Mouse (Mus musculus): ENCODE data around the gene Appl1. TPM values are rescaled to one million over a fixed set of nuclear protein-coding genes. Genes with fewer than 3 reads are reported as not detected.
"Not testable (repeated sequence)": the region's sequence is repeated elsewhere in the genome, so short reads cannot be mapped to it uniquely, and the experiment has no call there.

The Appl1 gene
- polyA plus RNA-seq, 1 experiment from 2014 or later, result 32.4 TPM

DNA sequence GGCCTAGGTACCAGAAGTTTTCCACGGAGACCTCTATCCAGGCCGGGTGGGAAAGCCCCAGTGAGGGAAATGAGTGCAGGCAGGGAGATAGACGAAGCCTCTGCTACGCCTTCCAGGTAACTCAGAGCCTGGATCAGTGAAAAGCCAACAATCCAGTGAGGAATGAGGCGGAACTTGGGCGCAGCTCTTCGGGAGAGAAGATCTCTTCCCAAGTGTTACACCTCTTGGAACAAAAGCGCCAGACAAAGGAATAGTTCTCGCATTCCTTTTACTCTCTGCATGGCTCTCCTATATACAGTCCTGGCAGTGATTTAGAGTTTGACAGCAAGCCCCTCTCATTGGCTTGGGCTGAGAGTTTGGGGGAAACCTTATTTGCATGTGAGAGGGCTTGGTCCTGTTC is 60.6 kb downstream of the Appl1 start:
- WGBS, result 38% methylated on average over 9 of the region's 9 CpGs
- not testable (repeated sequence) for H3K27ac ChIP-seq; H3K4me2 ChIP-seq; H3K9ac ChIP-seq; H3K36me3 ChIP-seq; H3K4me1 ChIP-seq (replicated peaks); ATAC-seq (replicated peaks; ENCODE audit: insufficient number of reproducible peaks, insufficient read depth, low FRiP score, low read depth); H3K9me3 ChIP-seq (replicated peaks); H3K4me3 ChIP-seq; H3K27me3 ChIP-seq

DNA sequence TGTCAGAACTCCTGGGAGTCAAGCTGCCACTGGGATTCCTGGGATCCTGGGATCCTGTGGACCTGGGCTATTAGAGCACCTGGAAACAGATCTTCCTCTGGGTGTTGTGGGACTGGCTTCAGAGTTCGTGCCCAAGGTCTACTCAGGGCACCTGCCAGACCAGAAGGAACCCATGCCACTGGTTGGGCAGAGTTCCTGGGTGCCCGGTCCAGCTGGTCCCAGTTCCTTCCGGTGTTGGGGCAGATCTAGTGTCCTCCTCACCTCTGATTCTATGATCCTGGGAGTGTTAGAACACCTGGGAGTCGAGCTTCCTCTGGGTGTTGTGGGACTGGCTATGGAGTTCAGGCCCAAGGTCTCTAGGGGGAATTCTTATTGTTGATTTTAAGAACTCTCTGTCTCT is 63.6 kb downstream of the Appl1 start:
- Histone ChIP-seq H3K27me3 (no peaks in the 10 kb centered on the region), H3K4me3 (no peak overlapping the region), H3K4me2 (no peak overlapping the region), H3K4me1 (replicated peaks) (peaks cover 8% of the 10 kb centered on the region; the same call in 1 of the 2 replicates), H3K36me3 (no peaks in the 10 kb centered on the region), H3K9ac (no peak overlapping the region), H3K9me3 (replicated peaks) (no peaks in the 10 kb centered on the region), H3K27ac (no peak overlapping the region)
- WGBS, result 76% methylated on average over 4 of the region's 4 CpGs
- ATAC-seq (replicated peaks; ENCODE audit: insufficient number of reproducible peaks, insufficient read depth, low FRiP score, low read depth), result no peak

DNA sequence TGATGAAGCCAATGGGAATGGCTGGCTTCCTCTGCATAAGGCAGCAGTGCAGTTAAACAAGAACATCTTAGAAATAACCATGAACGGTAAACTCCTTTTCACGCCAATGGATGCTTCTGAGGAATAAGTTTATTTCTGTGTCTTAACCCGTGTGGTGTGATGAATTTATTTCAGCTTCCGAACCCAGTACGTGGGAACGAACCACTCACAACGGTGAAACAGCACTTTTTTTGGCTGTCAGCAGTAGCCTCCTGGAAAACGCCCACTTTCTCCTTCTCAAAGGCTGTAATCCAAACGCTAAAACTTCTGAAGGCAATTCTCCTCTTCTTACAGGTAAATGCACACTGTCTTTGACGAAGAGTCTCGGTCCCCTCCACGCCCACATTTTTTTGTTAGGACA is 70.1 kb downstream of the Appl1 start:
- H3K27ac ChIP-seq, result no peak overlapping the region
- H3K36me3 ChIP-seq, result no peaks in the 10 kb centered on the region
- ATAC-seq (replicated peaks; ENCODE audit: insufficient number of reproducible peaks, insufficient read depth, low FRiP score, low read depth), result no peak
- H3K4me2 ChIP-seq, result no peak overlapping the region
- no peaks in the 10 kb centered on the region for H3K9me3 ChIP-seq (replicated peaks)
- WGBS, result 85% methylated on average over 12 of the region's 12 CpGs
- H3K4me1 ChIP-seq (replicated peaks), result no peaks in the 10 kb centered on the region
- no peaks in the 10 kb centered on the region for H3K27me3 ChIP-seq
- H3K4me3 ChIP-seq, result no peak overlapping the region
- H3K9ac ChIP-seq, result no peak overlapping the region

- no peaks in the 10 kb centered on the region for H3K9me3 ChIP-seq (replicated peaks)
- H3K4me2 ChIP-seq, result no peak overlapping the region
- H3K9ac ChIP-seq, result no peak overlapping the region
- no peaks in the 10 kb centered on the region for H3K36me3 ChIP-seq
- no peak overlapping the region for H3K4me3 ChIP-seq
- no peaks in the 10 kb centered on the region for H3K4me1 ChIP-seq (replicated peaks)
- 85% methylated on average over 2 of the region's 2 CpGs for WGBS
- no peak overlapping the region for H3K27ac ChIP-seq
- ATAC-seq (replicated peaks; ENCODE audit: insufficient number of reproducible peaks, insufficient read depth, low FRiP score, low read depth), result no peak
- H3K27me3 ChIP-seq, result no peaks in the 10 kb centered on the region
These were observed 71.5 kb downstream of the Appl1 start for GRCm38 (mm10) chr14:26899490-26899889.

DNA sequence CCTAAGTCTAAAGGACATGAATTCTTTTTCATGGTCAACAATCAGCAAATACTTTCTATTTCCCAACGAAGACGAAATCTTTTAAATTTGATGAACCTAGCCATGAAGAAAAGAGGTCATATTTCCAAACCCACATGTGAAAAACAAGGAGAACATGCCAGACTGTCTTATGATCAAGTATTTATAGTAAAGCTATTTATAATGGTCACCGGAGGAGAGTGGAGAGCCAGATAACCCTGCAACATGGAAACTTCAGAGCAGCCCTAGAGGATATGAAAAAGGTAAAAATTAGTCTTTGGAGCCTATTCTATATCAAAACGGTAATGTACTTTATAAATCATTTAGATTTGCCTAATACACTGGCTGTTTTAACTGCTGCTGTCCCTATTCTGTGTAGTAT is 76.6 kb downstream of the Appl1 start, which contains the start of gene Asb14:
Gene Asb14 (plus strand): TSS at position 166 of the 400 bp plus-strand sequence.
- 76% methylated on average over 4 of the region's 4 CpGs for WGBS

GRCm38 (mm10) chr14:26890777-26891176 is 80.3 kb downstream of the Appl1 start:
- Histone ChIP-seq H3K9ac (no peak overlapping the region), H3K27me3 (no peaks in the 10 kb centered on the region)
- ATAC-seq (replicated peaks; ENCODE audit: insufficient number of reproducible peaks, insufficient read depth, low FRiP score, low read depth), result no peak

More for the DNA sequence above, 76.6 kb downstream of the Appl1 start, which contains the start of gene Asb14:
- no peaks in the 10 kb centered on the region for H3K9me3 ChIP-seq (replicated peaks)
- H3K4me2 ChIP-seq, result no peak within 1 kb of the TSS
- no peak within 1 kb of the TSS for H3K4me3 ChIP-seq
- H3K27ac ChIP-seq, result peak within 1 kb of the TSS; percentile 26; the same call in 1 of the 2 replicates
- no peak for ATAC-seq (replicated peaks; ENCODE audit: insufficient number of reproducible peaks, insufficient read depth, low FRiP score, low read depth)
- H3K36me3 ChIP-seq, result no peaks in the 10 kb centered on the region
- no peaks in the 10 kb centered on the region for H3K27me3 ChIP-seq
- peaks cover 6% of the 10 kb centered on the region; the same call in 1 of the 2 replicates for H3K4me1 ChIP-seq (replicated peaks)
- H3K9ac ChIP-seq, result no peak within 1 kb of the TSS

GRCm38 (mm10) chr14:26887244-26887643 is 83.8 kb downstream of the Appl1 start:
- no peaks in the 10 kb centered on the region for H3K27me3 ChIP-seq
- H3K9ac ChIP-seq, result no peak overlapping the region
- 67% methylated on average over 3 of the region's 3 CpGs for WGBS
- no peaks in the 10 kb centered on the region for H3K36me3 ChIP-seq
- H3K9me3 ChIP-seq (replicated peaks), result no peaks in the 10 kb centered on the region
- H3K4me2 ChIP-seq, result no peak overlapping the region
- ATAC-seq (replicated peaks; ENCODE audit: insufficient number of reproducible peaks, insufficient read depth, low FRiP score, low read depth), result no peak
- H3K27ac ChIP-seq, result no peak overlapping the region
- no peak overlapping the region for H3K4me3 ChIP-seq
- no peaks in the 10 kb centered on the region for H3K4me1 ChIP-seq (replicated peaks)

More at GRCm38 (mm10) chr14:26890777-26891176, 80.3 kb downstream of the Appl1 start:
- Histone ChIP-seq H3K27ac (no peak overlapping the region), H3K4me2 (no peak overlapping the region), H3K9me3 (replicated peaks) (no peaks in the 10 kb centered on the region), H3K4me3 (no peak overlapping the region), H3K4me1 (replicated peaks) (peaks cover 6% of the 10 kb centered on the region; the same call in 1 of the 2 replicates), H3K36me3 (no peaks in the 10 kb centered on the region)
- 79% methylated on average over 3 of the region's 3 CpGs for WGBS

GRCm38 (mm10) chr14:26881700-26882099 is 89.3 kb downstream of the Appl1 start:
- ATAC-seq (replicated peaks; ENCODE audit: insufficient number of reproducible peaks, insufficient read depth, low FRiP score, low read depth), result no peak
- Histone ChIP-seq H3K9me3 (replicated peaks) (no peaks in the 10 kb centered on the region), H3K27me3 (no peaks in the 10 kb centered on the region), H3K4me1 (replicated peaks) (no peaks in the 10 kb centered on the region), H3K9ac (no peak overlapping the region), H3K4me3 (no peak overlapping the region), H3K4me2 (no peak overlapping the region), H3K36me3 (no peaks in the 10 kb centered on the region), H3K27ac (no peak overlapping the region)
- WGBS, result 70% methylated on average over 5 of the region's 5 CpGs

- ATAC-seq (replicated peaks; ENCODE audit: insufficient number of reproducible peaks, insufficient read depth, low FRiP score, low read depth), result no peak
- H3K36me3 ChIP-seq, result no peaks in the 10 kb centered on the region
- H3K27ac ChIP-seq, result no peak overlapping the region
- no peaks in the 10 kb centered on the region for H3K4me1 ChIP-seq (replicated peaks)
- WGBS, result 78% methylated on average over 2 of the region's 2 CpGs
- no peak overlapping the region for H3K4me3 ChIP-seq
- no peak overlapping the region for H3K9ac ChIP-seq
- no peak overlapping the region for H3K4me2 ChIP-seq
- no peaks in the 10 kb centered on the region for H3K27me3 ChIP-seq
- H3K9me3 ChIP-seq (replicated peaks), result no peaks in the 10 kb centered on the region
These were observed 91.1 kb downstream of the Appl1 start for GRCm38 (mm10) chr14:26879976-26880375.

- Histone ChIP-seq H3K27me3 (no peaks in the 10 kb centered on the region), H3K4me3 (no peak overlapping the region), H3K4me1 (replicated peaks) (no peaks in the 10 kb centered on the region), H3K9me3 (replicated peaks) (no peaks in the 10 kb centered on the region), H3K27ac (no peak overlapping the region), H3K36me3 (no peaks in the 10 kb centered on the region), H3K9ac (no peak overlapping the region), H3K4me2 (no peak overlapping the region)
- WGBS, result 66% methylated on average over 4 of the region's 4 CpGs
- ATAC-seq (replicated peaks; ENCODE audit: insufficient number of reproducible peaks, insufficient read depth, low FRiP score, low read depth), result no peak
These were observed 92.3 kb downstream of the Appl1 start for GRCm38 (mm10) chr14:26878756-26879155.

All from heart, embryonic 15.5 days (tissue).